Mouse (Mus musculus) myocyte (in vitro differentiated cells): Measurements from ENCODE around the gene Actn1. TPM values are rescaled to one million over a fixed set of nuclear protein-coding genes. Genes with fewer than 3 reads are reported as not detected.

Experiments
- H3K27me3 ChIP-seq: one replicate; pipeline ENCODE4 v1.6.1; 2011; ENCODE audit not compliant: control insufficient read depth, insufficient read depth, insufficient read length
- H3K36me3 ChIP-seq: one replicate; pipeline ENCODE4 v1.6.1; 2011; ENCODE audit not compliant: control insufficient read depth, insufficient read depth
- H3K4me2 ChIP-seq: one replicate; pipeline ENCODE4 v1.6.1; 2011; ENCODE audit warnings: low read depth, control low read depth
- H3K4me3 ChIP-seq: one replicate; pipeline ENCODE4 v1.5.1; 2011; ENCODE audit warnings: mild to moderate bottlenecking, control low read depth, moderate library complexity
- H3K79me2 ChIP-seq: one replicate; pipeline ENCODE4 v1.6.1; 2011; ENCODE audit not compliant: control insufficient read depth, insufficient read depth
- H3ac ChIP-seq: one replicate; pipeline ENCODE4 v1.6.1; 2011; ENCODE audit not compliant: control insufficient read depth, insufficient read length
- CEBPB ChIP-seq: IDR thresholded peaks from 2 replicates; pipeline ENCODE4 v1.6.1; 2011; ENCODE audit warnings: mild to moderate bottlenecking, moderate library complexity; ENCODE audit not compliant: poor library complexity, insufficient read depth, severe bottlenecking
- E2F4 ChIP-seq: IDR thresholded peaks from one replicate; pipeline ENCODE4 v1.6.1; 2011; ENCODE audit warnings: mild to moderate bottlenecking, control low read depth, moderate library complexity; ENCODE audit not compliant: insufficient read depth
- MAX ChIP-seq: IDR thresholded peaks from one replicate; pipeline ENCODE4 v1.6.1; 2011; ENCODE audit warnings: low read depth, mild to moderate bottlenecking, control low read depth
- MYOD1 ChIP-seq, 3 experiments: IDR thresholded peaks; one replicate each; pipeline ENCODE4 v1.6.1; 2011; ENCODE audit warnings: control low read depth in 2 of 3, low read depth in 2 of 3, mild to moderate bottlenecking in 2 of 3, moderate library complexity in 1 of 3; ENCODE audit not compliant: insufficient read length in 2 of 3, control insufficient read depth in 1 of 3
- MYOG ChIP-seq, 3 experiments: IDR thresholded peaks; one replicate each; pipeline ENCODE4 v1.6.1; 2011; ENCODE audit warnings: control low read depth in 2 of 3, low read depth in 2 of 3, mild to moderate bottlenecking in 2 of 3; ENCODE audit not compliant: insufficient read length in 2 of 3, control insufficient read depth in 1 of 3, insufficient read depth in 1 of 3
- POLR2A ChIP-seq: IDR thresholded peaks from one replicate; pipeline ENCODE4 v1.6.1; 2011; ENCODE audit warnings: low read depth, mild to moderate bottlenecking, control low read depth, moderate library complexity; ENCODE audit not compliant: insufficient read length
- POLR2AphosphoS2 ChIP-seq: IDR thresholded peaks from one replicate; pipeline ENCODE4 v1.6.1; 2011; ENCODE audit warnings: low read depth, control low read depth; ENCODE audit not compliant: insufficient read length
- REST ChIP-seq: IDR thresholded peaks from one replicate; pipeline ENCODE4 v1.6.1; 2011; ENCODE audit warnings: mild to moderate bottlenecking, control low read depth, moderate library complexity; ENCODE audit not compliant: insufficient read depth, insufficient read length
- SRF ChIP-seq: IDR thresholded peaks from one replicate; pipeline ENCODE4 v1.6.1; 2011; ENCODE audit warnings: low read depth; ENCODE audit not compliant: control insufficient read depth, insufficient read length
- TCF12 ChIP-seq: IDR thresholded peaks from one replicate; pipeline ENCODE4 v1.6.1; 2011; ENCODE audit warnings: mild to moderate bottlenecking, control low read depth; ENCODE audit not compliant: poor library complexity, insufficient read depth, severe bottlenecking
- TCF3 ChIP-seq: IDR thresholded peaks from one replicate; pipeline ENCODE4 v1.6.1; 2011; ENCODE audit warnings: low read depth, control low read depth; ENCODE audit not compliant: insufficient read length
- USF1 ChIP-seq: IDR thresholded peaks from one replicate; pipeline ENCODE4 v1.6.1; 2011; ENCODE audit warnings: low read depth, mild to moderate bottlenecking, control low read depth, moderate library complexity
- polyA plus RNA-seq: library from polyadenylated mRNA; unstranded; fragments of >200 nt; fragmentation: generic; extraction: Trizol; gene quantifications from one replicate; pipeline ENCODE4 v1.2.1, GENCODE M21; 2012; ENCODE audit warnings: missing spikeins

Gene Actn1
- polyA plus RNA-seq, 1 experiment = 166 TPM

- TF ChIP-seq TCF12 = no peak
- no peak for TF ChIP-seq E2F4
- no peak for TF ChIP-seq POLR2AphosphoS2
- no peak for TF ChIP-seq POLR2A
- TF ChIP-seq MYOD1 (IDR thresholded peaks at IDR 0.05; ENCODE audit: control insufficient read depth in 1 of 3, insufficient read length in 2 of 3, low read depth in 2 of 3) = no peak
- TF ChIP-seq REST = no peak
- TF ChIP-seq CEBPB = no peak
- no peak for TF ChIP-seq MYOG (IDR thresholded peaks at IDR 0.05; ENCODE audit: control insufficient read depth in 1 of 3, insufficient read depth in 1 of 3, insufficient read length in 2 of 3, low read depth in 2 of 3)
- TF ChIP-seq TCF3 = no peak
- TF ChIP-seq USF1 = no peak
- no peak for TF ChIP-seq SRF
- no peak for TF ChIP-seq MAX
- H3K79me2 ChIP-seq = no peaks in the 10 kb centered on the region
Measured at GRCm38 (mm10) chr12:80137744-80138143, 122.4 kb downstream of the Actn1 start.

GRCm38 (mm10) chr12:80137246-80137645, 122.9 kb downstream of the Actn1 start:
- Histone ChIP-seq H3K79me2 (no peaks in the 10 kb centered on the region), H3K36me3 (no peaks in the 10 kb centered on the region), H3K4me2 (no peak overlapping the region), H3K27me3 (no peaks in the 10 kb centered on the region), H3ac (no peak overlapping the region), H3K4me3 (no peak overlapping the region)
- TF ChIP-seq E2F4 (no peak), SRF (no peak)

More at GRCm38 (mm10) chr12:80137744-80138143, 122.4 kb downstream of the Actn1 start:
- Histone ChIP-seq H3K27me3 (no peaks in the 10 kb centered on the region), H3K36me3 (no peaks in the 10 kb centered on the region), H3K4me2 (no peak overlapping the region), H3K4me3 (no peak overlapping the region), H3ac (no peak overlapping the region)

GRCm38 (mm10) chr12:80136264-80136930, 123.8 kb downstream of the Actn1 start:
- Histone ChIP-seq H3K27me3 (no peaks in the 10 kb centered on the region), H3K36me3 (no peaks in the 10 kb centered on the region), H3K4me3 (no peak overlapping the region), H3K4me2 (no peak overlapping the region), H3ac (no peak overlapping the region), H3K79me2 (no peaks in the 10 kb centered on the region)
- peak in 2 of 3 experiments; percentile 47 to 66 for TF ChIP-seq MYOG (IDR thresholded peaks at IDR 0.05; ENCODE audit: control insufficient read depth in 1 of 3, insufficient read depth in 1 of 3, insufficient read length in 2 of 3, low read depth in 2 of 3)
- peak in 2 of 3 experiments; percentile 26 to 39 for TF ChIP-seq MYOD1 (IDR thresholded peaks at IDR 0.05; ENCODE audit: control insufficient read depth in 1 of 3, insufficient read length in 2 of 3, low read depth in 2 of 3)
- no peak for TF ChIP-seq POLR2A

GRCm38 (mm10) chr12:80135173-80135572, 125.0 kb downstream of the Actn1 start:
- no peak overlapping the region for H3ac ChIP-seq
- no peak for TF ChIP-seq E2F4
- TF ChIP-seq MYOD1 (IDR thresholded peaks at IDR 0.05; ENCODE audit: control insufficient read depth in 1 of 3, insufficient read length in 2 of 3, low read depth in 2 of 3) = no peak
- TF ChIP-seq POLR2A = no peak
- no peak for TF ChIP-seq POLR2AphosphoS2
- H3K4me2 ChIP-seq = no peak overlapping the region
- H3K79me2 ChIP-seq = no peaks in the 10 kb centered on the region
- H3K36me3 ChIP-seq = no peaks in the 10 kb centered on the region
- no peak overlapping the region for H3K4me3 ChIP-seq
- H3K27me3 ChIP-seq = no peaks in the 10 kb centered on the region

GRCm38 (mm10) chr12:80133011-80133545, 127.1 kb downstream of the Actn1 start:
- H3K4me2 ChIP-seq = no peak overlapping the region
- peak overlapping the region; percentile 44 for H3ac ChIP-seq
- peak overlapping the region; percentile 24 for H3K4me3 ChIP-seq
- TF ChIP-seq POLR2A (no peak), REST (no peak), MAX (no peak), TCF3 (no peak), POLR2AphosphoS2 (no peak), SRF (no peak), USF1 (no peak), CEBPB (no peak), MYOD1 (IDR thresholded peaks at IDR 0.05; ENCODE audit: control insufficient read depth in 1 of 3, insufficient read length in 2 of 3, low read depth in 2 of 3) (no peak), E2F4 (no peak), MYOG (IDR thresholded peaks at IDR 0.05; ENCODE audit: control insufficient read depth in 1 of 3, insufficient read depth in 1 of 3, insufficient read length in 2 of 3, low read depth in 2 of 3) (no peak), TCF12 (no peak)
- no peaks in the 10 kb centered on the region for H3K27me3 ChIP-seq
- H3K79me2 ChIP-seq = no peaks in the 10 kb centered on the region
- H3K36me3 ChIP-seq = no peaks in the 10 kb centered on the region
